Mouse (Mus musculus): ENCODE measurements around the gene Ybx1.

DNA sequence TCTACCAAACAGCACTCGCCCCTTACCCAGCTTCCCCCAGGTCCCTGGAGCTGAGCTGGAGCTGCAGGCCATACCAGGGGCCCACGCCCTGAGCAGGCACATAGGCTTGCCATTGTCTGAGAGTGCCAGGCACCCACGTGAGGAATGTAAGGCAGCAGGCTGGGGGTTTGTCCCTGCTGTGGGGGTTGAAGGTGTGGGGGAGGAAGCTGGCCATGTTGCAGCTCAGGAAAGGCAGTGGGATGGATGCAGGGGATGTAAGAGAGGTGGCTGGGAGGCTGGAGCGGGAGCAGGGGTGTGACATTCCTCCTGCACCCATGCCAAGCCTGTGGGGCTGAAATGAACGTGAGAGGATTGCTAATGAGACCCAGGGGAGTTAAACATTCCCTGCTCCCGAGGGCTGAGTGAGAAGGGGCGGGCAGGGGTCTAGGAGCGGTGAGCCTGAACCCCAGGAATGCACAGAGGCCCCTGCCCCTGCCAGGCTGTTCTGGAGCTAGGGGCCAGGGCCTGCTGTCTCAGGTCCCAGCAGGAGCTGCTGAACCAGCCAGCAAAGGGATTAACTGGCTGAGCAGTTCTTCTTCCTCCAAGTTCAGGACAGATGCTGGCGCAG lies 40.3 kb downstream of the Ybx1 start:
- TF ChIP-seq CTCF (IDR thresholded peaks at IDR 0.05; ENCODE audit: low read depth) (no peak), EP300 (IDR thresholded peaks at IDR 0.05; ENCODE audit: low read depth) (no peak)

Data from heart, postnatal 0 days (tissue).